Mouse (Mus musculus) heart, postnatal 10 days (tissue): ENCODE results near the gene Lats2. TPM values are rescaled to one million over a fixed set of nuclear protein-coding genes. Genes with fewer than 3 reads are reported as not detected.
"Not testable (repeated sequence)": the region's sequence is repeated elsewhere in the genome, so short reads cannot be mapped to it uniquely, and the experiment has no call there.

ENCODE experiments used
- DNase-seq, 2 experiments: peaks; one replicate each; pipeline ENCODE4 v3.0.0; 2021
- intact Hi-C: fragments of 180-260 bp; cut with DNase I; formaldehyde crosslinking; loops from one replicate; pipeline ENCODE4 v1.15.1; 2025
- total RNA-seq, 2 experiments: library from RNA; stranded (reverse); gene quantifications; 2 replicates each; pipeline ENCODE4 v1.2.3; 2021

The Lats2 gene
- 10 to 100 TPM; 46.6 to 46.7 TPM for total RNA-seq

DNA sequence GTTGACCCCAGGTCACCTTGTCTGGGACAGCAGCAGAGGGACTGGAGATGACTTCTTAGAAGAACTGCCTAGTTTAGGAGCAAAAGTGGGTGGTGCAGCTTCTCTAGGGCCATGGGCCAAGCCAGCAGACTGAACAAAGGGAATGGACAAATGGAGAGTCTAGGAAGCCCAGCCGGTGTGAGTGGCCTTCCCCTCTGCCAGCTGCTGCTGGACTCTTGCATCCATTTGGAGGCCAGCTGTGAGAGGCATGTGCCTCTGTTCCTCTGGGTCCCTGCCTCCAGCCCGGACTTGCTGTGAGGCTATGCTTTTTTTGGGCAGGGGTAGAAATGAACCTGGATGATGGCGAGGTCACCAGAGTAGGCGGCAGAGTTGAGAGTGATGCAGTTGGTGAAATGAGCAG lies at the start of gene Lats2:
Lats2 (minus strand) TSS at position 152 of the 400 bp plus-strand sequence.
- peak in 1 of 2 experiments; percentile 25 for DNase-seq
- intact Hi-C loops = no loop called here

GRCm38 (mm10) chr14:57803731-57804130 lies 45.5 kb upstream of the Lats2 start:
- DNase-seq = no peak
- intact Hi-C loops = no loop called here

GRCm38 (mm10) chr14:57797991-57798931 lies 40.1 kb upstream of the Lats2 start, which contains the start of gene Sap18:
Gene Sap18, plus strand, starts transcription at chr14:57798180.
- peak; percentile 98 for DNase-seq
- intact Hi-C loops = loop anchor here (1.0 to 5.0 kb wide), 2 partner anchors 52 to 116 kb away; partner anchors contain the start of gene Gm49361

DNA sequence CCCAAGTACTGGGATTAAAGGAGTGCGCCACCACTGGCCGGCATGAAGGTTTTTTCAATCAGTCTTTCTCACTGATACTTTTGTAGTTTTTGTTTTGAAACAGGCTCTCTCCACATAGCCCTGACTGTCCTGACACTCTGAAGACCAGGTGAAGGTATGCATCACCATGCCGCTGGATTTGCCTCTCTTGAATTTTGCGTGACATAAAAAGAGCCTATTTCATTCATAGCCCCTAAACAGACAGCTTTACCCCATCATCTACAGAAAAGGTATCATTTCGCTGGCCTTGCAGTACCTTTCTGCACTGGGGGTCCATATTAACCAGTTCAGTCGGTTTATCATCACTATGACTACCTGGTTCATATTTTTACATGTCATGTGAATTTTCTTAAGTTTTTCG lies 39.4 kb upstream of the Lats2 start:
- DNase-seq = no peak
- intact Hi-C loops = loop anchor here (5.0 kb wide), 1 partner anchor 115 kb away; no protein-coding TSS in a partner anchor

DNA sequence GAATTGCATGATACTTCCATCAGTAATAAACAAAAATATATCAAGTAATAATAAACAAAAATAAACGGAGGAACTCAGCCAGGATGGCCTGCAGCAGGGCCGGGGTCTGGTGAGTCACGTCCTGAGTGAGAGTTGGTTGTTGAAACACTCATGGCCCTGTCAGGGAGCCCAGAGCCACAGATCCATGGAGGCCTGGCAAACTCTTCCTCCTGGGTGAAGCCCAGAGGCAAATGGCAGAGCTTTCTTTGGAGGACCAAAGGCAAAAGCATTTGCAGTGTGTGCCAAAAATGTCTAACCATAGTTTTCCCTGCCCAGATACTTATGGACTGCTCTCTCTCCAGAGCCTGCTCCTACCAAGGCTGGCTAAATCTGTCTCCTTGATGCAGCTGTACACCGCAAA lies 33.0 kb upstream of the Lats2 start:
- intact Hi-C loops = no loop called here
- DNase-seq = no peak

DNA sequence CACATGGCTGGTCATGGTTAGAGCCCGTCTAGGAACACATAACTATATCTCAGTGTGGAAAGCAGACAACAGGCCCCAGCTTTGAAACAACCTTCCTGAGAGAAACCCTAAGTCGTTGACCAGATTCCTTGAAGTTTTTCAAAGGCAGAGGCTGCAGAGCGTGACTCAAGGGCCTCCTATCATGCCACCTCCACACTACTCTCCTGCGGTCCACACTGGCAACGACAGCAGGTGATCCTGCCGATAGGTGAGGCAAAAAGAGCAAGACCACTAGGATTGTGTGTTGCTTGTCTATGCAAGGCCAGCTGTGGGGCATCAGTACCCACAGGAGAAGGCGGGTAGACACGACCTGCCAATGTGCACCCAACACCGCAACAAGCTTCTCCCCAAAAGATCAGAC lies 31.6 kb upstream of the Lats2 start:
- no peak for DNase-seq
- intact Hi-C loops = no loop called here

DNA sequence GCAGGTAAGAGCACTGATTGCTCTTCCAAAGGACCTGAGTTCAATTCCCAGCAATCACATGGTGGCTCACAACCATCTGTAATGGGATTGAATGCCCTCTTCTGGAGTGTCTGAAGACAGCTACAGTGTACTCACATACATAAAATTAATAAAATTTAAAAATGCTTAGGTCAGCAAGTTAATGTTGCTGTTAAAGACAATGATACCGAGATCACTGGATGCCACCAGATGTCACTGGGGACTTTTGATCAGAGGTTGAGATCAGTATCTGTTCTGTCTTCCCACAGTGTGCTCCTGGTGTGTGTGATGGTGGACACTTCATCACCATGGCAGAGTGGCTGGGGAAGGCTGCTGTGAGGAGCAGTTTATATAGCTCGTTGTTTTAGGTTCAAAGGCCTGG lies 31.1 kb upstream of the Lats2 start:
- intact Hi-C loops = no loop called here
- no peak for DNase-seq

DNA sequence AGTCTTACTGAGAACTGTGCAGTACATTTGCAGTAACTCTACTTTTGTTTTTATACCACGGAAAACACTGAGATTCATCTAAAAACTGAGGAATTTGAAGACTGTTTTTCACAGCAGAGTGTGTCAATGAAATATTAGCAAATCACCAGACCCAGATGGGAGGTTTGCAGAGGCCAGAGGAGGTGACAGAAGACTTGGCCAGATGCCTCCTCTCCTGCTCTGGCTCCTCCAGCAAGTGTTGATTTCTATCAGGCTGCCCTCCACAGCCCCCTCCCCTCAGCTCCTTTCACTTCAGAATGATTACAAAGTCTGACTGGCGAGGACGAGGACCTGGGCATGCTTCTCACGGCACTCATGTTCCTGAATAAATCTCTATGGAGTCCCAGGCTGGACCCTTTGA lies 29.2 kb upstream of the Lats2 start:
- no peak for DNase-seq
- intact Hi-C loops = no loop called here

DNA sequence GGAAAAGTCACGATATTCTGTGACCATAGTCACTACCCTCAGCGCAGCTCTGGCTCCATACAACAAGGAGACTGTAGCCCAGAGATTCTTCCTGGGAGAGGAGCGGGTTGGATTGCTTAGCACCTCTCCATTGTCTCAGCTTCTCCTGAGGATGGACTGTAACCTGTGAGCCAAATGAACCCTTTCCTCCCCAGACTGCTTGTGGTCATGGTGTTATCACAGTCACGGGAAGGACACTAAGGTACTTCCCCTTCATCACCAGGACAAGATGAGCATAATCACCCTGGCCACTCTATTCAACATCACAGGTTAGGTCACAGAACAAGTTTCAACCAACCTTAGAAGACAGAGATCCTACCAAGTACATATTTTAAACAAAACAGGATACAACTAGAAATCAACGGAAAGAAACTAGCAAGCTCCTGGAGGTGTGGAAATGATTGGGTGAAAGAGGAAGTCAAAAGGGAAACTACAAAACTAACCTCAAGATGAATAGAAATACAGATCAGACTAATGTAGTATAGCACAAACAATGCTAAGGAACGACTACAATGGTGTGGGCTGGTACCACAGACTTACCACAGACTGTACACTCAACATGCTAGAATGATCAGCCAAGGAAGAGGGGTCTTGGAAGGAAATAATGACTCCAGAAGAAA lies 14.1 kb upstream of the Lats2 start:
- DNase-seq = no peak
- intact Hi-C loops = no loop called here

DNA sequence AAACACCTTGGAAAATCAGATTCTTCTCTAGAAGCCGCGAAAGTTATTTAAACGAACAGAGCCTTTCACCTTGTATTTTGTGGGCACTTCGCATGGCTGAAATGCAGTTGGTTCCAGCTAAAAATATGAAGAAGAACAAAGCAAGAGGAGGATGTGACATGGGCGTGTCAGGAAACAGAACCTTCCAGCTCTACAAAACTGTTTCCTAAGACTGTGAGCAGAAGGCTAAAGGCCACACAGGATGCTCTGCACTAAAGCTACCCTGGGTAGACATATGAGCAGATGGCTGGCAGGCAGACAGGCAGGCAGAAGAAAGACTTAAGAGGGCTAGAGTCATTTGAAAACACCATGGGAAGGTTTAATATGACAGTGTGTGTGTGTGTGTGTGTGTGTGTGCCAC lies 10.9 kb upstream of the Lats2 start:
- DNase-seq = no peak
- intact Hi-C loops = no loop called here

- intact Hi-C loops = no loop called here
- no peak for DNase-seq
Measured at GRCm38 (mm10) chr14:57760447-57761412, 2.5 kb upstream of the Lats2 start.

DNA sequence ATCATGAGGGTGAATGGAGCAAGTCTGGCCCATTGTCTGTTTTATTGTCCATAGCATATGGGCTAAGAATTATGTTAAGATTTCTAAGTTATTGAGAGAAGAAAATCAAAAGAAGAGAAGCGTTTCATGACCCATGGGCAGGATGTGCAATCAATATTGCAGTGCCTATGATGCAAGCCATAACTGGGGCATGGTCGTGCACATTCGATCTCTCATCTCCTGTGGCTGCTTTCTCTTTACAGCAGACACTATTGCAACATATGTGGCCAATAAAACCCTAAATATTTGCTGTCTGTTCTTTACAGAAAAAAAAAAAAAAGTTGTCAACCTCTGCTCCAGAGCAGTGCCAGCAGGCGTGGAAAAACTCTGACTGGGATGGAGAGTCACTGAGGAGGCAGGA lies 2.1 kb downstream of the Lats2 start:
- intact Hi-C loops = no loop called here
- DNase-seq = no peak

DNA sequence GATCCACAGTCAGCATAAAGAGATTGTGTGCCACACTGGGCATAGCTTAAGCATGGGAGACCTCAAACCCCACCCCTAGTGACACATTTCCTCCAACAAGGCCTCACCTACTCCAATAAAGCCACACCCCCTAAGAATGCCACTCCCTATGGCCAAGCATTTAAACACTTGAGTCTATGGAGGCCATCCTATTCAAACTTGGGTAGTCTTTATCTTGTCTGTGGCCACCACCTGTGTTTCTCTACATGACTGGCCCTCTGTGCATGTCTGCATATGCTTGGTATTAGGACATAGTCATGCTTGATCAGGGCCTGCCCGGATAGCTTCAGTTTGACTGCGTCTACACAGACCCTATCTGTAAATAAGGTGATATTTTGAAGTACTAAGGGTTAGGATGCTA lies 2.5 kb downstream of the Lats2 start:
- intact Hi-C loops = no loop called here
- no peak for DNase-seq

- intact Hi-C loops = no loop called here
- DNase-seq = peak; percentile 25 to 48
Measured at GRCm38 (mm10) chr14:57753351-57753992, 4.7 kb downstream of the Lats2 start.

DNA sequence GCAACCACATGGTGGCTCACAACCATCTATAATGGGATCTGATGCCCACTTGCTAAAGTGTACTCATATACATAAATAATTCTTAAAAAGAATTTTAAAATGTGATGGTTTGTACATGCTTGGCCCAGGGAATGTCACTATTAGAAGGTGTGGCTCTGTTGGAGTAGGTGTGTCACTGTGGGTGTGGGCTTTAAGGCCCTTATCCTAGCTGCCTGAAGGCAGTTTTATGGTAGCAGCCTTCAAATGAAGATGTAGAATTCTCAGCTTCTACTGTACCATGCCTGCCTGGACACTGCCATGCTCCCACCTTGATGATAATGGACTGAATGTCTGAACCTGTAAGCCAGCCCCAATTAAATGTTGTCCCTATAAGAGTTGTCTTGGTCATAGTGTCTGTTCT lies 7.2 kb downstream of the Lats2 start:
- DNase-seq, intact Hi-C loops: not testable (repeated sequence)

- no peak for DNase-seq
- intact Hi-C loops = loop anchor here (5.0 kb wide), 1 partner anchor 62 kb away; no protein-coding TSS in a partner anchor
Measured at GRCm38 (mm10) chr14:57749501-57749900, 8.7 kb downstream of the Lats2 start.

GRCm38 (mm10) chr14:57746001-57746771 lies 12.0 kb downstream of the Lats2 start, which contains the start of gene Gm49361:
Gene Gm49361, minus strand, starts transcription at chr14:57746103.
- intact Hi-C loops = loop anchor here (1.0 to 5.0 kb wide), 3 partner anchors 39 to 59 kb away; partner anchors contain the start of gene Sap18
- peak; percentile 96 to 97 for DNase-seq

- intact Hi-C loops = loop anchor here (5.0 kb wide), 1 partner anchor 58 kb away; no protein-coding TSS in a partner anchor
- peak; percentile 69 to 73 for DNase-seq
Measured at GRCm38 (mm10) chr14:57745291-57745969, 12.8 kb downstream of the Lats2 start.
